Mouse (Mus musculus): ENCODE results near the gene Rnft2.

Rnft2 gene

GRCm38 (mm10) chr5:118253551-118253950 is 8.6 kb upstream of the Rnft2 start:
- DNase-seq (ENCODE audit: low read depth in 2 of 2, low spot score in 2 of 2), result no peak

DNA sequence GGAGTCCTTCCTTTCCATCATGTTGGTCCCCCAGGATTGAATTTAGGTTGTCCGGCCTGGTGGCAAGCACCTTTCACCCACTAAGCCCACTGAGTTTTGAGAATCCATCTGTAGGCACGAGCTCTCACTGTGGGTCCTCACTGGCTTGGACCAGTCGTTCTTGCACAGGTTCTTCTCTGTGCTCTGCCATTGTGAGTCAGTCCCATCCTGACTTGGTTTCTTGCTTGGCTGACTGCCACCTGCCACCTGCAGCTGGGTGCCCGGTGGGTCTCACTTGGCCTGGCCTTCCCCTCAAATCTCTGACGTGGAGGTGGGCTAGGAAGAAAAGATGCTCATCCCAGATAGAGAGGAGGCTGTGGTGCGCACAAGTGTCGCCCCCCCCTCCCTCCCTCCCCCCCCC is 6.1 kb upstream of the Rnft2 start:
- no peak for DNase-seq (ENCODE audit: low read depth in 2 of 2, low spot score in 2 of 2)

GRCm38 (mm10) chr5:118247378-118247777 is 2.5 kb upstream of the Rnft2 start:
- DNase-seq (ENCODE audit: low read depth in 2 of 2, low spot score in 2 of 2), result no peak

GRCm38 (mm10) chr5:118245606-118246308 is 841 bp upstream of the Rnft2 start:
- no peak for DNase-seq (ENCODE audit: low read depth in 2 of 2, low spot score in 2 of 2)

GRCm38 (mm10) chr5:118239671-118240070 is 5.2 kb downstream of the Rnft2 start:
- DNase-seq (ENCODE audit: low read depth in 2 of 2, low spot score in 2 of 2), result no peak

DNA sequence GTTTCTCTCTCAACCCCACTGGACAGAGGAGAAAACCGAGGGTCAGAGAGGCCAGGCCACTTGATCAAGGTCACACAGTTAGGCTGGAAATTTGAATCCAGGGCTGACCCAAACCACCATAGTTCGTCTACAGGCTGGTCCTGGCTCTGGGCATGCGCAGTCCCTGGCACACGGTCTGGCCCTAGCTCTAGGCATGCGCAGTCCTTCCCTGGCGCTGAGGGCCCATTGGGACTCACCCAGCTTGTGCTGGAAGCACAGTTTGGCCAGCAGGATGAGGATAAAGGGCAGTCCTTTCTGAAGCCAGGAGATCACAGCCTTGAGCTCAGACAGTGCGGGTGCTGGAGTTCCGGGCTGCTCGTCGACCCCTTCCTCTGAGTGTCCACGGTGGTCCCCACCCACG is 8.0 kb downstream of the Rnft2 start:
- DNase-seq (ENCODE audit: low read depth in 2 of 2, low spot score in 2 of 2), result no peak

DNA sequence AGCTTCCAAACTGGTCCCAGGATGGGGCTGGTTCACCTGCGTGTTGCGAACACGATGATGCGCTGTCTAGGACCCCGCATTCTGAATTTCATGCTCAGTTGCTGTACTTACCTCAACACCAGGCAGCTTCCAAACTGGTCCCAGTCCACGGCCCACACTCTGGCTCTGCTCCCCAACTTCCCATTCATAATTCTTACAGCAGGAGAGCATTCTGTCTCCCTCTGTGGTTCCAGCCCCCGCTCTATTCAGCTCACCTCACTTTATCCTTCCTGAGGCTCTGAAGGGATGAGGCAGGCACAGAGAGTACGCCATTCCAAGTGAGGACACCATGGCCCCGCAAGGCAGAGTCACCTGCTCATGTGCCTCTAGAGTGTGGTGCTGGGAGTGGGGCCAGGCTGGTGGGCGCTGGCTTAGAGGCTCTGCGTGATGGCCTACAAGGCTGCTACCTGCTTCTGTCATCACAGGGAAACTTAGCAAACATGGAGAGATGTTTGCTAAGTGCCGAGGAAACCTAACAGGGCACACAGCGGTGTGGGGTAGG is 14.8 kb downstream of the Rnft2 start:
- no peak for DNase-seq (ENCODE audit: low read depth in 2 of 2, low spot score in 2 of 2)

DNA sequence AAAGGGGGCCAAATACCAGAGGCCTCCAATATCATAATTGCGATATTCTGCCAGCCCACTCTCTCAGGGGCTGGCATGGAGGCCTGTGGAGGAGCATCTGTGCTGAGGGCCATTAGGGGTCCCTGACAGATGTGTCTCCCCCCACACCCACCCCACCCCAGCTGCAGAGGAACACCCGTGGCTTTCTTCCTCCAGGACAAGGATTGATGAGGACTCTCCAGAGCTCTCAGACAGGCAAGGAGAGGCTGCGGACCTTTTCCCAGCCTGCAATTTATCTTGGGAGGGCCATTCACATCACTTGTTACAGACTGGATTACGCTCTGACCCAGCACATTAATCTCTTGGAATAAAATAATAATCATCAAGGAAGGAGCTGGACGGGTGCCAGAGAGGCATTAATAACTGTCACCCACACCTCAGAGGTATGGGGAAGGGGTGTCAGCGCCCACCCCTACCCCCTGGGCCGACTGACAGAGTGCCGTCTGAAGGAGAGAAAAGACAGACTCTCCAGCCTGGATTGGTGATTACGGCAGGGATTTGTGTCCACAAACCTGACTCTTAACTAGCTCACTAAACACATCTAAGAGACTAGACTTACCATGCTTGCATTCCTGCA is 21.7 kb downstream of the Rnft2 start:
- DNase-seq (ENCODE audit: low read depth in 2 of 2, low spot score in 2 of 2), result no peak

DNA sequence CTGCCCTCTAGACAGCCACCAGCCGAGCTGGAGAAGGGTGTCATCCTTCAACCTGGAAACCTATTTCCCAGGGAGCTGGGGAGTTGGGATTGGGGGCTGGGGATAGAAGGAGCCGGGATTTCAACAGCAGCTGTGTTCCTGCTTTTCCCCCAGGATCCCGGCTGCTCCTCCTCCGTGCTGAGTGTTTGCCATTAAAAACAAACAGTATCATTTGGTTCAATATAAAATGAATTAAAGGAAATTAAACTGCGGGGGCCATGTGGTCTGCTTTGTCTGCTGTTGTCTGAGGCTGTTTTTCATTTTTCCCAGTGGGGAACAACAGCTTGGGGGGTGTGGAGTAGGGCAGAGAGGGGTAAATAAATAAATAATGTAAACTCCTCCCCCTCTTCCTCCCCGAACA is 27.5 kb downstream of the Rnft2 start:
- no peak for DNase-seq (ENCODE audit: low read depth in 2 of 2, low spot score in 2 of 2)

- no peak for DNase-seq (ENCODE audit: low read depth in 2 of 2, low spot score in 2 of 2)
These were observed 30.3 kb downstream of the Rnft2 start for GRCm38 (mm10) chr5:118214418-118215154.

DNA sequence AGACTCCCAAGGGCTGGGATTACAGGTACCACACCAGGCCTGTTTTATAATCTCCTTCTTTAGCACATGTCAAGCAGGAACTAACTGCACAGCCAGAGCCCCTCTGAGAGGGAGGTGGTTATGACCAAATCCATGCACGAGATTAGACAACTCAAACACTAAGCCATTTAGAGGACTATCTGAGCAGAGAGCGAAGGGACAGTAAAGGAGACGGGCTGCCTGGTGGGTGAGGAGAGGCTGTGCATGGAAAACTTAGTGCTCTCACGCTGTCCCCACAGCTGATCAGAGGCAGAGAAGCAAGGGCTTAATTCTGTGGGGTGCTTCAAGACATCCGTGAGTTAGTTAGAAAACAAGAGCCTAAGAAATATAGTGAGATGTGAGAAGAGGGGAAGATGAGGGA is 30.9 kb downstream of the Rnft2 start:
- DNase-seq (ENCODE audit: low read depth in 2 of 2, low spot score in 2 of 2), result no peak

- no peak for DNase-seq (ENCODE audit: low read depth in 2 of 2, low spot score in 2 of 2)
These were observed 39.1 kb downstream of the Rnft2 start for GRCm38 (mm10) chr5:118205852-118206251.

DNA sequence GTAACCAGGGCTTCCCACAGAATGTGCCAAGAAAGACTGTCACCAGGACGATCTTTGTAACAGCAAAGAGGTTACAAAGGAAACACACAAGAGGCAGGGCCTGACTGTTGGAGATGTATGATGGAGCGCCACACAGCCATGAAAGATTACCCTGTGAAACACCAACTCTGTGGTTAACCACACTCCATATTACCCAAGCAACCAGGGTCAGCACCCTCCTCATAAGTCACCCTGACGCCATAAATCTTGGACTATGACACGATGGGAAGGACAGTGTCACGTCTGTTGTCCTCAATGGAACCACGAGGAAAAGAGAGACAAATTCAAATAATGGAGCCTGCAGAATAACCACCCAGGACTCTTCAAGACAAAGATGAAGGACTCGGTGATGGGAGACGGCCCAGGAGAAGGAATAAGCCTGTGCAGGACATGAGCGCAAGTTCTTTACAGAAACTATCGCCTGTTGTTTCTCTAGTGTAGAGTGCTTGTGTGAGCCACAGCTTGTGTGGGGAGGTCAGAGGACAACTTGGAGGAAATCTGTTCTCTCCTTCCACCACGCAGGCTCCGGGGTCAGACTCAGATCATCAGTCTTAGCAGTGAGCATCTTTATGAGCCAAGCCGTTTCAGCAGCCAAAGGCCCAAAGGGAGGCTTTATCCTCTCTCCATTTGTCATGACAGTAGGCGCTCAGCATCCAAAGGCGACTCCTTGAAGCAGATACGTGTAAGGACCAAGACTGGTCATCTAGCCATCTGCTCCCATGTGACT is 40.1 kb downstream of the Rnft2 start:
- no peak for DNase-seq (ENCODE audit: low read depth in 2 of 2, low spot score in 2 of 2)

GRCm38 (mm10) chr5:118199670-118200069 is 45.2 kb downstream of the Rnft2 start:
- DNase-seq (ENCODE audit: low read depth in 2 of 2, low spot score in 2 of 2), result no peak

- DNase-seq (ENCODE audit: low read depth in 2 of 2, low spot score in 2 of 2), result no peak
These were observed 47.5 kb downstream of the Rnft2 start for GRCm38 (mm10) chr5:118197421-118197820.

DNA sequence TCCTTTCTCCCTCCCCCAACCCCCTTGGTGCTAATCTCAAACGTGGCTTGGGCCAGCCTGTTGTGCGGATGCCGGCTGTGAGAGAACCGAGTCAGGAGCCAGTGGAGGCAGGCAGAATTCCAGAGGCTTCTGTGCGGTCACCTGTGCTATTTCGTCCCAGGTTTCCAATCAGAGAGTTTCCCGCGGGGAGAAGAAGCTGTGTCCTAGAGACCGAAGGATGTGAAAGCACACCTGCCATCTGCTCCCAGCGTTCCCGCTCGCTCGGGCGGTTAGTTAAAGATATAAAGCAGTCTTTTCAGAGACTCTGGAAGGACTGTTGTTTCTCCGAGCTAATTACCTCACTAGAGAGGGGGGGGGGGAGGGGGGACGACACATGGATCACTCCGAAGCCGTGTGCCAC is 52.7 kb downstream of the Rnft2 start:
- no peak for DNase-seq (ENCODE audit: low read depth in 2 of 2, low spot score in 2 of 2)

- no peak for DNase-seq (ENCODE audit: low read depth in 2 of 2, low spot score in 2 of 2)
These were observed 54.4 kb downstream of the Rnft2 start for GRCm38 (mm10) chr5:118190491-118190890.

GRCm38 (mm10) chr5:118188356-118188755 is 56.6 kb downstream of the Rnft2 start:
- DNase-seq (ENCODE audit: low read depth in 2 of 2, low spot score in 2 of 2), result no peak

- no peak for DNase-seq (ENCODE audit: low read depth in 2 of 2, low spot score in 2 of 2)
These were observed 57.8 kb downstream of the Rnft2 start for GRCm38 (mm10) chr5:118186903-118187633.

- no peak for DNase-seq (ENCODE audit: low read depth in 2 of 2, low spot score in 2 of 2)
These were observed 67.3 kb downstream of the Rnft2 start for GRCm38 (mm10) chr5:118177640-118178039.

DNA sequence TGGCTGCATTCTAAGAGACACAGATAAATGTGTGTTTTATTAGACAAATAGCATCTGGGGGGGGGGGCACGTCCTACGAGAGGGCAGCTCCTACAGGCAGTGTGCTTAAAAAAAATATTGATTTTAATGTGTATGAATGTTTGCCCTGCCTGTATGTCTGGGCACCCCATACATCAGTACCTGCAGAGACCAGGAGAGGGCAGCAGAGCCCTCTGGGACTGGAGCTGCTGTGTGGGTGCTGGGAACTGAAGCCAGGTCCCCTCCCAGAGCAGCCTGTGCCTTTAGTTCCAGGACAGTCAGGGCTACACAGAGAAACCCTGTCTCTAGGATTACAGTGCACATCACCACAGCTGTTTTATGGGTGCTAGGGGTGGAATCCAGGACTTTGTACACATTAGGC is 69.8 kb downstream of the Rnft2 start:
- DNase-seq (ENCODE audit: low read depth in 2 of 2, low spot score in 2 of 2), result no peak
